Mouse (Mus musculus) spleen, adult 10 weeks (tissue): Measurements from ENCODE around the gene Klk7. TPM values are rescaled to one million over a fixed set of nuclear protein-coding genes. Genes with fewer than 3 reads are reported as not detected.

Experiments
- polyA plus RNA-seq: library from polyadenylated mRNA; stranded (reverse); fragments of 350-450 nt; fragmentation: Illumina TruSeq; extraction: RNeasy Lipid Tissue Mini Kit (QIAGEN cat#74804); gene quantifications from one replicate; pipeline ENCODE4 v1.2.3, GENCODE M21; 2015; ENCODE audit warnings: low replicate concordance; ENCODE audit not compliant: insufficient read depth

Klk7 gene
- polyA plus RNA-seq, result not detected

GRCm38 (mm10) chr7:43810994-43811393 is at the start of gene Klk7:
Gene Klk7 (plus strand): TSS chr7:43811294.

GRCm38 (mm10) chr7:43768597-43768996 is 42.5 kb upstream of the Klk7 start, which contains the start of gene Klk12:
Gene Klk12 (plus strand): TSS chr7:43768897.

GRCm38 (mm10) chr7:43774364-43774763 is 36.7 kb upstream of the Klk7 start, which contains the start of gene Klk11:
Gene Klk11 (plus strand): TSS chr7:43774604.

GRCm38 (mm10) chr7:43780746-43781145 is 30.3 kb upstream of the Klk7 start, which contains the start of gene Klk10:
Gene Klk10 (plus strand): TSS chr7:43781035.

GRCm38 (mm10) chr7:43791591-43791990 is 19.5 kb upstream of the Klk7 start, which contains the start of gene Klk9:
Gene Klk9 (plus strand): TSS chr7:43791891.

GRCm38 (mm10) chr7:43797333-43797769 is 13.7 kb upstream of the Klk7 start, which contains the start of gene Klk8:
Gene Klk8 (plus strand): TSS chr7:43797577.

GRCm38 (mm10) chr7:43824199-43824598 is 13.1 kb downstream of the Klk7 start, which contains the start of gene Klk6:
Gene Klk6 (plus strand): TSS chr7:43824499.

GRCm38 (mm10) chr7:43841701-43842100 is 30.6 kb downstream of the Klk7 start, which contains the start of gene Klk5:
Gene Klk5 (plus strand): TSS chr7:43841971.

Other genes starting within 250 kb of the Klk7 start
- 9.9 TPM for gene Zfp658, start 249.0 kb upstream of the Klk7 start, polyA plus RNA-seq
- 7.9 TPM for gene Zfp719, start 231.7 kb upstream of the Klk7 start, polyA plus RNA-seq
- gene Zfp819, start 204.1 kb upstream of the Klk7 start, polyA plus RNA-seq, result 0.28 TPM
- not detected for gene Ceacam18, start 176.6 kb upstream of the Klk7 start, polyA plus RNA-seq
- 26.2 TPM for gene Siglece, start 151.1 kb upstream of the Klk7 start, polyA plus RNA-seq
- gene Ctu1, start 139.3 kb upstream of the Klk7 start, polyA plus RNA-seq, result 5.7 TPM
- gene Klk14, start 120.9 kb upstream of the Klk7 start, polyA plus RNA-seq, result not detected
- not detected for gene Klk13, start 98.7 kb upstream of the Klk7 start, polyA plus RNA-seq
- not detected for gene Klk12, start 42.4 kb upstream of the Klk7 start, polyA plus RNA-seq
- gene Klk11, start 36.7 kb upstream of the Klk7 start, polyA plus RNA-seq, result not detected
- gene Klk10, start 30.3 kb upstream of the Klk7 start, polyA plus RNA-seq, result not detected
- not detected for gene Klk9, start 19.4 kb upstream of the Klk7 start, polyA plus RNA-seq
- 18.2 TPM for gene Klk8, start 13.7 kb upstream of the Klk7 start, polyA plus RNA-seq
- not detected for gene Klk6, start 13.2 kb downstream of the Klk7 start, polyA plus RNA-seq
- gene Klk5, start 30.7 kb downstream of the Klk7 start, polyA plus RNA-seq, result not detected
- gene Klk4, start 69.9 kb downstream of the Klk7 start, polyA plus RNA-seq, result not detected
- not detected for gene Klk15, start 122.4 kb downstream of the Klk7 start, polyA plus RNA-seq
- not detected for gene Klk1b8, start 139.4 kb downstream of the Klk7 start, polyA plus RNA-seq
- gene Klk1b1, start 155.5 kb downstream of the Klk7 start, polyA plus RNA-seq, result not detected
- gene Klk1b9, start 164.8 kb downstream of the Klk7 start, polyA plus RNA-seq, result not detected
- gene Klk1b11, start 184.6 kb downstream of the Klk7 start, polyA plus RNA-seq, result not detected
- gene Klk1b26, start 200.9 kb downstream of the Klk7 start, polyA plus RNA-seq, result not detected
- 1.4 TPM for gene Klk1b27, start 241.0 kb downstream of the Klk7 start, polyA plus RNA-seq